8 mouse cellular contexts compared by ENCODE assay signal in genomic region chr2:156873629-156874028, GRCm38 (mm10). TPM values are rescaled to one million over a fixed set of nuclear protein-coding genes. Genes with fewer than 3 reads are reported as not detected.
DNase-seq lines count a peak whose midpoint lies in the region; ATAC-seq lines count a peak whose summit lies in the region.
"Had no signal": no experiment of that assay in that cellular context is flagged by ENCODE, and none has a peak within 500 bp of the region (broad histone marks: within the 10 kb centered on the region; RNA-seq: fewer than 3 reads in every experiment).

No protein-coding gene starts in this region.

- peaks cover 14% of the 10 kb centered on the region; the same call in 1 of the 2 replicates for H3K36me3 ChIP-seq in limb, embryonic 11.5 days (ENCODE audit: control insufficient read depth, insufficient read depth, low read length)
- peaks cover 8% of the 10 kb centered on the region for H3K36me3 ChIP-seq in neural tube, embryonic 11.5 days (ENCODE audit: control insufficient read depth, insufficient read depth, low read length)

- H3K4me3 ChIP-seq in limb, embryonic 11.5 days (ENCODE audit: low read depth, low read length) = no peak overlapping the region
- no peak overlapping the region for H3K4me3 ChIP-seq in neural tube, embryonic 11.5 days (ENCODE audit: low read depth, low read length)
- H3K4me3 ChIP-seq: heart, embryonic 15.5 days had no signal

- H3K9ac ChIP-seq in limb, embryonic 11.5 days (ENCODE audit: low read length) = no peak overlapping the region
- no peak overlapping the region for H3K9ac ChIP-seq in neural tube, embryonic 11.5 days (ENCODE audit: low read length)
- H3K9ac ChIP-seq: heart, embryonic 15.5 days had no signal

- intact Hi-C loops in heart, postnatal 10 days (cut with DNase I) = loop anchor here (1.0 to 2.0 kb wide), 2 partner anchors 123 to 222 kb away; no protein-coding TSS in a partner anchor

- peaks cover 2% of the 10 kb centered on the region; the same call in 1 of the 2 replicates for H3K4me1 ChIP-seq in limb, embryonic 11.5 days (ENCODE audit: control insufficient read depth, insufficient read depth, low read length)
- no peaks in the 10 kb centered on the region for H3K4me1 ChIP-seq in neural tube, embryonic 11.5 days (ENCODE audit: control insufficient read depth, insufficient read depth, low read length)

- H3K4me2 ChIP-seq in limb, embryonic 11.5 days (ENCODE audit: low read depth, severe bottlenecking) = no peak overlapping the region
- no peak overlapping the region for H3K4me2 ChIP-seq in neural tube, embryonic 11.5 days (ENCODE audit: low read depth)
- H3K4me2 ChIP-seq: heart, embryonic 15.5 days had no signal

- H3K27me3 ChIP-seq in limb, embryonic 11.5 days (ENCODE audit: control insufficient read depth, insufficient read depth, low read length) = no peaks in the 10 kb centered on the region
- no peaks in the 10 kb centered on the region for H3K27me3 ChIP-seq in neural tube, embryonic 11.5 days (ENCODE audit: control insufficient read depth, insufficient read depth, low read length)
- H3K27me3 ChIP-seq: heart, embryonic 15.5 days had no signal

- DNase-seq in urinary bladder, postnatal 14 days (ENCODE audit: low spot score) = peak; percentile 34
- no peak for DNase-seq in urinary bladder, adult 18-20 months (ENCODE audit: low spot score in 2 of 2)
- peak; percentile 52 for DNase-seq in adrenal gland, adult 2 months
- DNase-seq in embryo, embryonic 10 days (ENCODE audit: low spot score) = peak; percentile 77
- DNase-seq in heart, postnatal 10 days = peak; percentile 56 to 75
- DNase-seq in limb, embryonic 11.5 days (ENCODE audit: low spot score) = peak; percentile 79
- DNase-seq in neural tube, embryonic 11.5 days (ENCODE audit: low spot score) = peak; percentile 71

- H3K27ac ChIP-seq in limb, embryonic 11.5 days (replicated peaks; ENCODE audit: low read depth, low read length) = no peak overlapping the region
- no peak overlapping the region for H3K27ac ChIP-seq in neural tube, embryonic 11.5 days (ENCODE audit: low read depth, low read length)
- H3K27ac ChIP-seq: heart, embryonic 15.5 days had no signal

- H3K9me3 ChIP-seq in limb, embryonic 11.5 days (ENCODE audit: control insufficient read depth, low read length) = no peaks in the 10 kb centered on the region
- no peaks in the 10 kb centered on the region for H3K9me3 ChIP-seq in neural tube, embryonic 11.5 days (ENCODE audit: control insufficient read depth, low read length)
- H3K9me3 ChIP-seq: heart, embryonic 15.5 days had no signal

- 35% methylated on average over 5 of the region's 5 CpGs for WGBS in limb, embryonic 11.5 days
- WGBS in neural tube, embryonic 11.5 days = 37% methylated on average over 5 of the region's 5 CpGs

- ATAC-seq in limb, embryonic 11.5 days (ENCODE audit: insufficient number of reproducible peaks, low FRiP score, low TSS enrichment, low read depth) = no peak
- ATAC-seq in neural tube, embryonic 11.5 days (ENCODE audit: insufficient read depth, low FRiP score, low TSS enrichment) = no peak

RNA-seq across cellular contexts. Expression of gene Rab5if, which starts 10.7 kb away (rescaled TPM):
- 100 to 1,000 TPM; 285 to 311 TPM for total RNA-seq in adrenal gland, adult 2 months (2021)
- polyA plus RNA-seq in adrenal gland, adult 2 months (2012; rRNA removed) = 324 and 358 TPM in 2 replicates
- total RNA-seq in heart, postnatal 10 days (2021) = 100 to 1,000 TPM; 130 to 132 TPM
- 190 and 202 TPM in 2 replicates for polyA plus RNA-seq in limb, embryonic 11.5 days (2014; fragmentation: Nextera tagmentation; extraction: Ambion mirVana)
- 172 and 183 TPM in 2 replicates for polyA plus RNA-seq in neural tube, embryonic 11.5 days (2014; fragmentation: Nextera tagmentation; extraction: Ambion mirVana)

RNA-seq across cellular contexts. Expression of gene Sla2, which starts 13.4 kb away (rescaled TPM):
- total RNA-seq in adrenal gland, adult 2 months (2021) = not detected
- 0.09 and 0.15 TPM in 2 replicates for polyA plus RNA-seq in adrenal gland, adult 2 months (2012; rRNA removed)
- under 1 TPM in 1 of 2 experiments, not detected in 1; 0.10 TPM for total RNA-seq in heart, postnatal 10 days (2021)
- 0.51 and 0.52 TPM in 2 replicates for polyA plus RNA-seq in limb, embryonic 11.5 days (2014; fragmentation: Nextera tagmentation; extraction: Ambion mirVana)
- polyA plus RNA-seq in neural tube, embryonic 11.5 days (2014; fragmentation: Nextera tagmentation; extraction: Ambion mirVana) = 0.44 and 0.74 TPM in 2 replicates

RNA-seq across cellular contexts. Expression of gene 4930518I15Rik, which starts 15.9 kb away (rescaled TPM):
- 1 to 10 TPM; 2.5 to 3.4 TPM for total RNA-seq in adrenal gland, adult 2 months (2021)
- polyA plus RNA-seq in adrenal gland, adult 2 months (2012; rRNA removed) = 0.68 and 0.98 TPM in 2 replicates
- total RNA-seq in heart, postnatal 10 days (2021) = 1 to 10 TPM; 1.1 to 1.2 TPM
- 6.3 and 8.0 TPM in 2 replicates for polyA plus RNA-seq in limb, embryonic 11.5 days (2014; fragmentation: Nextera tagmentation; extraction: Ambion mirVana)
- 4.9 and 5.6 TPM in 2 replicates for polyA plus RNA-seq in neural tube, embryonic 11.5 days (2014; fragmentation: Nextera tagmentation; extraction: Ambion mirVana)

RNA-seq across cellular contexts. Expression of gene Tgif2, which starts 33.8 kb away (rescaled TPM):
- 1 to 10 TPM; 1.8 to 4.3 TPM for total RNA-seq in adrenal gland, adult 2 months (2021)
- polyA plus RNA-seq in adrenal gland, adult 2 months (2012; rRNA removed) = 5.5 and 8.5 TPM in 2 replicates
- total RNA-seq in heart, postnatal 10 days (2021) = 1 to 10 TPM; 5.0 to 7.3 TPM
- 99.5 and 100.0 TPM in 2 replicates for polyA plus RNA-seq in limb, embryonic 11.5 days (2014; fragmentation: Nextera tagmentation; extraction: Ambion mirVana)
- 85.1 and 92.7 TPM in 2 replicates for polyA plus RNA-seq in neural tube, embryonic 11.5 days (2014; fragmentation: Nextera tagmentation; extraction: Ambion mirVana)

Comparison
In these comparisons a context has a peak if more than half of its experiments do, and no peak if none do; other contexts are left out.
1. DNase-seq: peak in urinary bladder, postnatal 14 days (single experiment), adrenal gland, adult 2 months (single experiment), embryo, embryonic 10 days (single experiment), heart, postnatal 10 days (2 of 2), limb, embryonic 11.5 days (single experiment) and neural tube, embryonic 11.5 days (single experiment); none in urinary bladder, adult 18-20 months (0 of 2).